Mouse (Mus musculus): ENCODE data around the gene Fam83c.

Fam83c gene

GRCm38 (mm10) chr2:155830841-155831240 lies 3.8 kb downstream of the Fam83c start:
- in situ Hi-C loops (cut with MboI; ENCODE audit: low sequenced_read_pairs) = no loop called here

DNA sequence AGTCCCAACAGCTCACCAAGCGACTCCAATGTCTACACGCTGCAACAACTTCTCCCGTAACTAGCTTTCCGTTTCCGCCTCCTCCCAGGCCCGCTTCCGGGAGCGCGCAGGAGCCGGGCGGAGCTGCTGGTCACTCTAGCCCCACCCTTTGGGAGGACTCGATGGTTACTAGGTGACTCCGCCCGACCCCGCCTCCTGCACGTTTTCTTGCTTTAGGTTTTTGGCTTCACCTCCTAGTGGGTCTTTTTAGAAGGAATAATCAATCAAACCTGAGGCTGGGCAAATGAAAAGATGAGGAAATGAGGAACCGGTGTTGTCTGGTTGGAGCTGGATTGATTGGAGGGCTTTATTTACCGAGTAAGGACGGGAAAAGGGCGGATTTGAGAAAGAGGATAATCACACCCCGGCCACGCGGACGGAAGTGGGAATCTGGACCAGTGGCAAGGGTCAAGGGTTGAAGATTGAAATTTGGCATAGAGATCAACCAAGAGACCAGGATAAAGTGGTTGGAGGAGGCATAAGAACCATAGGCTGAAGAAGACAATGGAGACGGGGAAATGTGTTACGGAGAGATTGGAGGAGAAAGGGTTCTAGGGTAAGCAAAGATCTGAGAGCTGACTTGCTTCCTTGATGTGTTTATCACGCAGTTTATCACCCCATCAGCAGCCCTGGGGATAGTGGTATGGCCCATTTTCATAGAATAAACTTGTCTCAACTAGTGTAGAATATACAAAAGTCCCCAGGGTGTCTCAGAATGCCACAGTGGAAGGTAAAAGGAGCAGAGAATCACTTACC lies 7.8 kb downstream of the Fam83c start, which contains the start of gene Eif6:
TSS of gene Eif6 (minus strand) at position 296 of the 795 bp plus-strand sequence.
- in situ Hi-C loops (cut with MboI; ENCODE audit: low sequenced_read_pairs) = no loop called here

GRCm38 (mm10) chr2:155825904-155826629 lies 8.6 kb downstream of the Fam83c start:
- in situ Hi-C loops (cut with MboI; ENCODE audit: low sequenced_read_pairs) = no loop called here

- in situ Hi-C loops (cut with MboI; ENCODE audit: low sequenced_read_pairs) = no loop called here
Measured at GRCm38 (mm10) chr2:155823722-155824121, 10.9 kb downstream of the Fam83c start.

DNA sequence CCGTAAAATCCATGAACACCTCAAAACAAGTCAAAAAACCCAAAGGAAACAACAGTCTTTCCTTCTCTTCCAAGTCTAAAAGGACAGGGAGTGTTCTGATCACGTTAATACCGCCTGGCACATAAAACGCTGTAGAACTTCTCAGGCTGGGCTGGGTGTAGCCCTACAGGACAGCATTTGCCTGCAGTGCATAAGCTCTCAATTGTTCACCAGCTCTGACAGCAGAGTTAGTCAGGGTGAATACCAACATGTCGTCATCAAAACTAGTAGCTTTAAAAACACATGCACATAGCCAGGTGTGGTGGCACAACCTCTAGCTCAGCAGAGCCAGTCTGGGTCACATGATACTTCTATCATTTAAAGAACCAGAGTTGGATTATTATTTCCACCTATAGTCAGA lies 13.9 kb downstream of the Fam83c start:
- in situ Hi-C loops (cut with MboI; ENCODE audit: low sequenced_read_pairs) = no loop called here

GRCm38 (mm10) chr2:155819449-155820251 lies 15.0 kb downstream of the Fam83c start:
- in situ Hi-C loops (cut with MboI; ENCODE audit: low sequenced_read_pairs) = no loop called here

DNA sequence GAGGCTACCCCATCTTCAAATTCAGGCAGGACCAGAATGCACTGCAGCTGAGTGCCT lies 15.4 kb downstream of the Fam83c start, which contains the start of gene BC029722:
TSS of gene BC029722 (minus strand) at position 35 of the 57 bp plus-strand sequence.
- in situ Hi-C loops (cut with MboI; ENCODE audit: low sequenced_read_pairs) = no loop called here

DNA sequence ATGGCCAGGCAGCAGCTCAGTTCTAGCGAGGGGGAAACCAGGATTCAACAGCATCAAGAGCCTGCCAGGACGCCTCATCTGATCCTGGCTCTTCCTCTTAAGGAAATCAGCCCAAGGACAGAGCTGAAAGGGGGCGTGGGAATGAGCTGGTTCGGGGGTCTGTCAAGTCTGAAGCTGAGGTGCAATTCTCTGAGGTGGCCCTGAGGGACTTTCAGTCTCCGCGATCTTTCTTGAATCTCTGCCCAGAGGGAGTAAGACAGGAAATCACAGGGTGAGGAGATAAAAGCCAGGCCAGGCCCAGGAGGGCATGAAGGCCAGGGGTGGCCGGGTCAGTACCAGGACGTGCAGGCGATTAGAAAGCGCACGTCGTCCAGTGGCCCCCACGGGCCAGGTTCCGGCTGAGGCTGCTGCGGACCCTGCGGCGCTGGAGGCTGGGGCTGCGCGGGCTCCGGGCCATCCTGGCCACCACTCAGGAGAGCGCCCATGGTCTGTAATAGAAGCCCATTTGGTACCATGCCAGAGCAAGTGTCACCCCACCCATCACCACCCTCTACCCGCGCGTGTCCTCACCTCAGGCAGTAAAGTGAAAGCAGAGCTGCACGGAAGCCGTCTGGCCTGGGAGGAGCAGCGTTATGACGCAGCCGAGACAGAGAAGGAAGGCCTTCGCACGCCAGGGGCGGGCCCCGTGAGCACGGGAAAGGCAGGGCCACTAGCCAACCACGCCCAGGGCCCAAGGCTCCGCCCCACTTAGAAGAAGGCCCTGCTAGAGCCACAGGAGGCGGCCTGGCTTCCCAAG lies 15.9 kb downstream of the Fam83c start:
- in situ Hi-C loops (cut with MboI; ENCODE audit: low sequenced_read_pairs) = no loop called here

- in situ Hi-C loops (cut with MboI; ENCODE audit: low sequenced_read_pairs) = no loop called here
Measured at GRCm38 (mm10) chr2:155817301-155818245, 17.1 kb downstream of the Fam83c start.

GRCm38 (mm10) chr2:155816179-155816578 lies 18.5 kb downstream of the Fam83c start:
- in situ Hi-C loops (cut with MboI; ENCODE audit: low sequenced_read_pairs) = no loop called here

GRCm38 (mm10) chr2:155814829-155815228 lies 19.8 kb downstream of the Fam83c start:
- in situ Hi-C loops (cut with MboI; ENCODE audit: low sequenced_read_pairs) = no loop called here

DNA sequence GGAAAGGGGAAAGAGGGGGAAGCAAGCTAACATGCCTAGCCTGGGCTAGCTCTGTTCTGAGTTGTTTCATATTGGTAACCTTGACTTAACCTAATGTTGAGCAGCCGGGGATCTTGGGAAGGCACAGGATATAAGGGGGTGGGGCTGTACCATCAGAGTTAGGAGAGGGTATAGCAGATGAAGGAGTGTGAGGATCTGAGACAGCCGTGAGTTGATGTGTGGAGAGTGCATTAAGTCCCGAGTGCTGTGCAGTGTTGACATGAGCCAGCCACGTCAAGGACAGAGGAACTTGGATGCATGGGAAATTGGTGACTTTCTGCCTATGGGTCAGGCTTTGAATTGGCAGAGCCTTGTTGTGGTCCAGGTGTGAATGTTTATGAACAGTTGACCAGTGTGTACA lies 22.0 kb downstream of the Fam83c start:
- in situ Hi-C loops (cut with MboI; ENCODE audit: low sequenced_read_pairs) = no loop called here

DNA sequence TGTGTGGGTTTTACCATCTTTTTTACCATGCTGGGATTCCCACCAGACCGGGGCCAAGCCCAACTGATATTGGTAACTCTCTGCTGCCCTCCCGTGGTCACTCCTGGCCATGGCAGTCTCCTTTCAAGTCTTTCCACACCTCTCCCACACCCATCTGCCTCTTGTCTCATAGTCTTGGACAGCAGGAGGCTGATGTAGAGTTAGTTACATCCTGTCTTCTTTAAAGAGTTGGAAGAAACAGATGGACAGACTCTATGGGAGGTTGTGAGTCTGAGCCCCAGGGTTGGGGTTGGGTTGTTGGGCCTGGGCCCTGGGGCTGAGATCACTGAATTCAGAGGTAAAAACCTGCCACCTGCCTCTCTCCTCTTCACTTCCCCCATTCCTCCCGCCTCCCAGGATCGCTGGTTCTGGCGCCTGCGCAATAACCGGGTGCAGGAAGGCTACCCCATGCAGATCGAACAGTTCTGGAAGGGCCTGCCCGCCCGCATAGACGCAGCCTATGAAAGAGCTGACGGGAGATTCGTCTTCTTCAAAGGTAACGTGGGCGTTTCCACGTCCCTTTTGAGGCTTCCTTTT lies 22.7 kb downstream of the Fam83c start:
- in situ Hi-C loops (cut with MboI; ENCODE audit: low sequenced_read_pairs) = no loop called here

DNA sequence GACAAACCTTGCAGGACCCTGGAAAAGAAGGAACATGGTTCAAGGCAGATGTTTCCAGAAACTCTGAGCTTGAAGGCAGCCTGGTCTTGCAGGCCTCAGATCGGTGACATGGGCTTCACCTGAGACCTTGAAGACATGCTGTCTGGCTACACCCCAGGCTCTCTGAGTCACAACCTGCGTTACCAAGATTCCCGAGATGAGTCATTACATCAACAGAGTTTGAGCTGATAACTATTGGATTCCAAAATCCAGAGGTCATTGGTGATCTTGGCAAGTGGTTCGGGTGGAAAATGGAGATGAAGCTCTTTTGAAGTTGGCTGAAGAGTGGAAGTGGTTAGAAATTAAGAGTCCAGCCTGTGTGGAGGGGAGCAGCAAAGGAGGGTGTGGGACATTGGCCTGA lies 25.0 kb downstream of the Fam83c start:
- in situ Hi-C loops (cut with MboI; ENCODE audit: low sequenced_read_pairs) = no loop called here

GRCm38 (mm10) chr2:155807408-155807807 lies 27.2 kb downstream of the Fam83c start:
- in situ Hi-C loops (cut with MboI; ENCODE audit: low sequenced_read_pairs) = no loop called here

DNA sequence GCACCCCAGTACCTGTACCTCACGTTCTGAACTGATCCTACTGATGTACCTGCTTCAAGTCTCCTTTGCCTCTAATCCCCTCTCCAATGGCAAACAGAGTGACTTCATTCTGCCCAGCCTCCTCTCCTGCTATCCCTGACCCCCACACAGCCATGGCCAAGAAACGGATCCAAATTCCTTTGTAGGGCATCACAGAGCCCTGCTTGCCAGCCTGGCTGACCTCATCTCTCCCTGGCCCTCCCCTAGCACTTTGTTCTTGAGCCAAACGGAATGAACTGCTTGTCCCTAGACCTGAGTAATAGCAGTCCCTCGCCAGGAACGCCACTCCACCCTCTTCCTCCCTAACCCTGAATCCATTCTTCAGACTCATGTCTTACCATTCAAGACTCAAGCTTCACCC lies 28.1 kb downstream of the Fam83c start:
- in situ Hi-C loops (cut with MboI; ENCODE audit: low sequenced_read_pairs) = no loop called here

DNA sequence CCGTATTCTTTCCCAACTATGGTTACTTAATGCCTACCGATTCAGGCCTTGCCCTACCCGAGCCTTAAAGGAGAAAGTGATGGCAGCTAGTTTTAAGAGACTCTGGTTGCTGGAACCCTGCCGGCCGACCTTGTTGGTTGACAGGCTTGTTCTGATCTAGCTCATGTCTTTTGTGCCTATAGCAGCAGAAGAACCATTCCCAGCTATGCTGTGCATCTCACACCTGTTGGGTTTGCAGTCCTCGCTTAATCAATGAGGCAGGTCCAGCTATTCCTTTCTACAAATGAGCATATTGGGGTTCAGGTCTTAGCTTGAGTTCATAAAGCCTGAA lies 28.8 kb downstream of the Fam83c start:
- in situ Hi-C loops (cut with MboI; ENCODE audit: low sequenced_read_pairs) = no loop called here

DNA sequence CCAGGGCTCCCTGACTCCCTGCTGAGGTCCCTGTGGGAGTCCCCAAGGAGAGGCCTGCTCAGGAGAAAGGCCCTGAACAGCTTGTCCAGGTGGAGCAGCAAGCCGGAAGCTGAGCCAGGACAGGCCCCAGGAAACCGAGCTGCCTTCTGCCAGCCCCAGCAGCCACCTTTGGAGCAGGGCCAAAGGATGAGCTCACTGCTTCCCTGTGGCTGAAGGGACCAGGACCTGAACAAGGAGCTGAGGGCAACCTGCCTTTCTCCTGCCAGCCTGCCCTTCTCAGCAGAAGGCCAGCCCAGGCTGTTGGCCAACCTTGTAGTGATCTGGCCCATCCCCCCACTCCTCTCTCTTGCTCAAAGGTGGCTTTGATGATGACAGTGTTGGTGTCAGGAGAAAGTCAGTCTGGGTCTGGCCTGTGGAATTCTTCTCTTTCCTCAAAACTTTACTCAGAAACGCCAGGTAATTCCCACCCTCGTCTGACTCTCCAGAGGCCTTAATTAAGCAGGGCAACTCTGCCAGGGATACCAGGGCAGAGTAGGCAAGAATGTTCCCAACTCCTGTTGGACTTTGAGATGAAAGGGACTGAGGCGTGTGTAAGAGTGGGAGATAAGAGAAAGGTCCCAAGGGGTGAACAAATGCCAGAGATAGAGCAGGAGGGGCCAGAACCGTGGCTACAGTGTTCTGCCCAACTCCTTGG lies 29.3 kb downstream of the Fam83c start:
- in situ Hi-C loops (cut with MboI; ENCODE audit: low sequenced_read_pairs) = no loop called here

DNA sequence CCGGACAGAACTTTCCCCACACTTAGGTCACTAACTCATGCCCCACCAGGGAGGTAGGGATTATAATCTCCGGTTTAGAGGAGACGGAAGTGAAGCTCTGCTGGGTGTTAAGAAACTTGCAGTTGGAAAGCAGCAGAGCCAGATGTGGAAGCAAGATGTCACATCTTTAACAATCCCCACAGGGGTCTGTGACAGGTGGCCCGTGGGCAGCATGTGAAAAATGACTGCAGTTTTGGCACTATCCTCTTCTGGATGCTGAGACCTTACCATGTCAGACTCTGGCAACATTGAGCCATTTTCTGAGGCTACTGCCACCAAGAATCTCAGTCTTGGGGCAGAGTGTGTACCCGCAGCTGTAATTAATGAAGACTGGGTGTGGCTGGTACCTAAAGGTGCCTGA lies 30.6 kb downstream of the Fam83c start:
- in situ Hi-C loops (cut with MboI; ENCODE audit: low sequenced_read_pairs) = no loop called here
